9 mouse cellular contexts compared by ENCODE assay signal in genomic region chr5:129725774-129726392, GRCm38 (mm10). TPM values are rescaled to one million over a fixed set of nuclear protein-coding genes. Genes with fewer than 3 reads are reported as not detected.
DNase-seq lines count a peak whose midpoint lies in the region; ATAC-seq and TF ChIP-seq lines count a peak whose summit lies in the region.
"Had no signal": no experiment of that assay in that cellular context is flagged by ENCODE, and none has a peak within 500 bp of the region (broad histone marks: within the 10 kb centered on the region; RNA-seq: fewer than 3 reads in every experiment).

No protein-coding gene starts in this region.

- no peak for TF ChIP-seq POLR2A in embryonic fibroblast, embryonic 13.5 days (IDR thresholded peaks at IDR 0.05; ENCODE audit: low read depth, low read length)

- peaks cover 25% of the 10 kb centered on the region for H3K4me1 ChIP-seq in embryonic fibroblast, embryonic 13.5 days (ENCODE audit: control insufficient read depth, insufficient read depth, low read length)
- peaks cover 25% of the 10 kb centered on the region for H3K4me1 ChIP-seq in intestine, embryonic 15.5 days (replicated peaks)
- H3K4me1 ChIP-seq in midbrain, embryonic 11.5 days (ENCODE audit: control insufficient read depth, insufficient read depth, low read length), result no peaks in the 10 kb centered on the region; the same call in 1 of the 2 replicates

- no peaks in the 10 kb centered on the region for H3K79me3 ChIP-seq in C2C12 (ENCODE audit: low read depth)

- peak overlapping the region; percentile 60 for H3K4me2 ChIP-seq in intestine, embryonic 15.5 days (replicated peaks)
- H3K4me2 ChIP-seq in midbrain, embryonic 11.5 days, result peak overlapping the region; percentile 54

- DNase-seq in adrenal gland, postnatal 14 days, result peak; percentile 37
- DNase-seq in adrenal gland, postnatal 25 days, result no peak
- DNase-seq in midbrain, embryonic 11.5 days (ENCODE audit: low spot score, missing footprints), result no peak
- DNase-seq in urinary bladder, postnatal 14 days (ENCODE audit: low spot score), result no peak
- no peak for DNase-seq in cerebellum, adult 11-12 months

- no peaks in the 10 kb centered on the region for H3K27me3 ChIP-seq in C2C12 (ENCODE audit: control insufficient read depth, insufficient read depth, insufficient read length)
- no peaks in the 10 kb centered on the region for H3K27me3 ChIP-seq in intestine, embryonic 15.5 days (replicated peaks)
- H3K27me3 ChIP-seq in midbrain, embryonic 11.5 days (ENCODE audit: control insufficient read depth, insufficient read depth, low read length), result no peaks in the 10 kb centered on the region

- peak overlapping the region; percentile 56 for H3K4me3 ChIP-seq in C2C12 (ENCODE audit: insufficient read depth, poor library complexity, severe bottlenecking)
- H3K4me3 ChIP-seq in embryonic fibroblast, embryonic 13.5 days (ENCODE audit: insufficient read depth, low read length), result peak overlapping the region; percentile 87
- H3K4me3 ChIP-seq in intestine, embryonic 15.5 days (replicated peaks), result peak overlapping the region; percentile 78
- H3K4me3 ChIP-seq in midbrain, embryonic 11.5 days (ENCODE audit: low read depth, low read length), result peak overlapping the region; percentile 83

- H3K79me2 ChIP-seq in C2C12 (ENCODE audit: control insufficient read depth, insufficient read depth), result peaks cover 43% of the 10 kb centered on the region

- TF ChIP-seq CTCF in C2C12 (IDR thresholded peaks at IDR 0.05; ENCODE audit: control insufficient read depth, insufficient read depth, insufficient read length), result no peak
- no peak for TF ChIP-seq CTCF in embryonic fibroblast, embryonic 13.5 days (IDR thresholded peaks at IDR 0.05; ENCODE audit: borderline replicate concordance, insufficient read depth, low read length)

- H3ac ChIP-seq in C2C12 (ENCODE audit: control insufficient read depth, insufficient read length, low read depth), result peak overlapping the region; percentile 21

- 18% methylated on average over 7 of the region's 7 CpGs for WGBS in intestine, embryonic 15.5 days
- 25% methylated on average over 7 of the region's 7 CpGs for WGBS in midbrain, embryonic 11.5 days

- H3K36me3 ChIP-seq in C2C12 (ENCODE audit: control insufficient read depth, insufficient read depth), result no peaks in the 10 kb centered on the region
- no peaks in the 10 kb centered on the region for H3K36me3 ChIP-seq in intestine, embryonic 15.5 days
- no peaks in the 10 kb centered on the region for H3K36me3 ChIP-seq in midbrain, embryonic 11.5 days (ENCODE audit: control insufficient read depth, insufficient read depth, low read length)

- H3K9ac ChIP-seq in intestine, embryonic 15.5 days, result peak overlapping the region; percentile 90
- peak overlapping the region; percentile 94 for H3K9ac ChIP-seq in midbrain, embryonic 11.5 days (ENCODE audit: low read length)

- no peaks in the 10 kb centered on the region for H3K9me3 ChIP-seq in intestine, embryonic 15.5 days
- H3K9me3 ChIP-seq in midbrain, embryonic 11.5 days (ENCODE audit: control insufficient read depth, low read length), result no peaks in the 10 kb centered on the region

- peak overlapping the region; percentile 82 for H3K27ac ChIP-seq in embryonic fibroblast, embryonic 13.5 days (ENCODE audit: insufficient read depth, low read length)
- peak overlapping the region; percentile 98 for H3K27ac ChIP-seq in intestine, embryonic 15.5 days
- H3K27ac ChIP-seq in midbrain, embryonic 11.5 days (ENCODE audit: low read depth, low read length), result no peak overlapping the region

- ATAC-seq in intestine, embryonic 15.5 days, result no peak
- ATAC-seq in midbrain, embryonic 11.5 days (ENCODE audit: low FRiP score), result no peak

TF ChIP-seq in C2C12, 6 proteins besides CTCF, POLR2A, EP300 and RAD21:
- no peak for TF ChIP-seq MAX (IDR thresholded peaks at IDR 0.05)
- no peak for TF ChIP-seq MYOG (IDR thresholded peaks at IDR 0.05; ENCODE audit: control insufficient read depth, extremely low read depth, insufficient read length)
- no peak for TF ChIP-seq CEBPB (IDR thresholded peaks at IDR 0.05; ENCODE audit: low read depth)
- TF ChIP-seq USF1 (IDR thresholded peaks at IDR 0.05; ENCODE audit: low read depth), result no peak
- no peak for TF ChIP-seq FOSL1 (IDR thresholded peaks at IDR 0.05; ENCODE audit: insufficient read depth, low read length, poor library complexity, severe bottlenecking)
- TF ChIP-seq MYOD1 (IDR thresholded peaks at IDR 0.05; ENCODE audit: control insufficient read depth, insufficient read length, low read depth), result no peak

RNA-seq across cellular contexts. Expression of gene Nipsnap2, which starts 1.0 kb away (rescaled TPM):
- total RNA-seq in adrenal gland, postnatal 14 days (2021), result 116 and 119 TPM in 2 replicates
- total RNA-seq in adrenal gland, postnatal 25 days (2021), result 117 and 132 TPM in 2 replicates
- polyA plus RNA-seq in C2C12 (2012; fragmentation: generic; extraction: Trizol), result 31.9 TPM
- 59.7 and 61.6 TPM in 2 replicates for polyA plus RNA-seq in embryonic fibroblast, embryonic 13.5 days (2011; ENCODE audit: insufficient read length, low read depth, missing spikeins)
- polyA plus RNA-seq in intestine, embryonic 15.5 days (2015; fragmentation: Nextera tagmentation; extraction: Ambion mirVana), result 86.1 and 94.2 TPM in 2 replicates
- 83.6 and 89.0 TPM in 2 replicates for polyA plus RNA-seq in midbrain, embryonic 11.5 days (2014; fragmentation: Nextera tagmentation; extraction: Ambion mirVana)

RNA-seq across cellular contexts. Expression of gene Mrps17, which starts 10.6 kb away (rescaled TPM):
- 90.9 and 98.1 TPM in 2 replicates for total RNA-seq in adrenal gland, postnatal 14 days (2021)
- total RNA-seq in adrenal gland, postnatal 25 days (2021), result 96.8 and 110 TPM in 2 replicates
- 146 TPM for polyA plus RNA-seq in C2C12 (2012; fragmentation: generic; extraction: Trizol)
- polyA plus RNA-seq in embryonic fibroblast, embryonic 13.5 days (2011; ENCODE audit: insufficient read length, low read depth, missing spikeins), result 88.2 and 95.1 TPM in 2 replicates
- 189 and 197 TPM in 2 replicates for polyA plus RNA-seq in intestine, embryonic 15.5 days (2015; fragmentation: Nextera tagmentation; extraction: Ambion mirVana)
- polyA plus RNA-seq in midbrain, embryonic 11.5 days (2014; fragmentation: Nextera tagmentation; extraction: Ambion mirVana), result 180 and 189 TPM in 2 replicates

RNA-seq across cellular contexts. Expression of gene Sept14, which starts 17.6 kb away (rescaled TPM):
- not detected in 2 replicates for total RNA-seq in adrenal gland, postnatal 14 days (2021)
- not detected in 2 replicates for total RNA-seq in adrenal gland, postnatal 25 days (2021)
- not detected for polyA plus RNA-seq in C2C12 (2012; fragmentation: generic; extraction: Trizol)
- not detected in 2 replicates for polyA plus RNA-seq in embryonic fibroblast, embryonic 13.5 days (2011; ENCODE audit: insufficient read length, low read depth, missing spikeins)
- not detected in 2 replicates for polyA plus RNA-seq in intestine, embryonic 15.5 days (2015; fragmentation: Nextera tagmentation; extraction: Ambion mirVana)
- not detected in 2 replicates for polyA plus RNA-seq in midbrain, embryonic 11.5 days (2014; fragmentation: Nextera tagmentation; extraction: Ambion mirVana)
- total RNA-seq: heart, postnatal 36 days had no signal

RNA-seq across cellular contexts. Expression of gene Zfp11, which starts 56.0 kb away (rescaled TPM):
- 2.9 and 3.2 TPM in 2 replicates for total RNA-seq in adrenal gland, postnatal 14 days (2021)
- total RNA-seq in adrenal gland, postnatal 25 days (2021), result 4.2 and 5.2 TPM in 2 replicates
- polyA plus RNA-seq in C2C12 (2012; fragmentation: generic; extraction: Trizol), result 1.2 TPM
- polyA plus RNA-seq in embryonic fibroblast, embryonic 13.5 days (2011; ENCODE audit: insufficient read length, low read depth, missing spikeins), result 3.9 and 5.3 TPM in 2 replicates
- polyA plus RNA-seq in intestine, embryonic 15.5 days (2015; fragmentation: Nextera tagmentation; extraction: Ambion mirVana), result 2.9 and 3.5 TPM in 2 replicates
- polyA plus RNA-seq in midbrain, embryonic 11.5 days (2014; fragmentation: Nextera tagmentation; extraction: Ambion mirVana), result 6.1 and 8.2 TPM in 2 replicates
